Mouse (Mus musculus): ENCODE data around the gene Tubgcp5.

- TF ChIP-seq POLR2A (IDR thresholded peaks at IDR 0.05; ENCODE audit: low read depth, low read length) (no peak), CTCF (IDR thresholded peaks at IDR 0.05; ENCODE audit: borderline replicate concordance, insufficient read depth, low read length) (no peak)
These were observed 83.8 kb downstream of the Tubgcp5 start for GRCm38 (mm10) chr7:55877721-55878120.
